Mouse (Mus musculus) layer of hippocampus, adult 18-20 months (tissue): ENCODE results near the gene Nmb. TPM values are rescaled to one million over a fixed set of nuclear protein-coding genes. Genes with fewer than 3 reads are reported as not detected.

Experiments used
- DNase-seq, 2 experiments: peaks; one replicate each; pipeline ENCODE4 v3.0.0; 2022; ENCODE audit warnings: low spot score in 2 of 2
- total RNA-seq, 2 experiments: library from RNA; stranded (reverse); gene quantifications; 2 replicates each; pipeline ENCODE4 v1.2.3; 2021

Nmb gene
- total RNA-seq, 2 experiments from 2014 or later, result 10.0 to 10.6 TPM

GRCm38 (mm10) chr7:80860729-80861274, 44.1 kb downstream of the Nmb start, which contains the start of gene Zscan2:
Zscan2 (plus strand) TSS chr7:80860920.
- DNase-seq, result peak; percentile 88 to 95

- peak in 1 of 2 experiments; percentile 62 for DNase-seq
Observed at GRCm38 (mm10) chr7:80860227-80860626, 44.6 kb downstream of the Nmb start.

GRCm38 (mm10) chr7:80857181-80857580, 47.7 kb downstream of the Nmb start:
- DNase-seq, result peak; percentile 63 to 88

- peak in 1 of 2 experiments; percentile 39 for DNase-seq
Observed at GRCm38 (mm10) chr7:80855316-80855715, 49.6 kb downstream of the Nmb start.

GRCm38 (mm10) chr7:80853218-80853617, 51.7 kb downstream of the Nmb start:
- no peak for DNase-seq

Other genes with a start within 250 kb of the Nmb start
- 10 to 100 TPM; 20.2 to 20.8 TPM for gene Crtc3, start 216.2 kb downstream of the Nmb start, total RNA-seq
- gene Iqgap1, start 79.1 kb downstream of the Nmb start, total RNA-seq, result 10 to 100 TPM; 18.1 TPM
- gene Zscan2, start 44.2 kb downstream of the Nmb start, total RNA-seq, result 10 to 100 TPM; 14.7 to 16.3 TPM
- gene Wdr73, start 3.8 kb downstream of the Nmb start, total RNA-seq, result 10 to 100 TPM; 27.2 to 31.5 TPM
- 10 to 100 TPM; 46.0 to 51.3 TPM for gene Sec11a, start 42.7 kb upstream of the Nmb start, total RNA-seq
- 10 to 100 TPM; 19.4 to 20.4 TPM for gene Zfp592, start 88.6 kb upstream of the Nmb start, total RNA-seq
- under 1 TPM; 0.79 to 0.82 TPM for gene Alpk3, start 152.5 kb upstream of the Nmb start, total RNA-seq
- under 1 TPM in 1 of 2 experiments, not detected in 1; 0.10 TPM for gene Slc28a1, start 209.7 kb upstream of the Nmb start, total RNA-seq